Mouse (Mus musculus): ENCODE data around the gene Hist1h3e. TPM values are rescaled to one million over a fixed set of nuclear protein-coding genes. Genes with fewer than 3 reads are reported as not detected.
"Not testable (repeated sequence)": the region's sequence is repeated elsewhere in the genome, so short reads cannot be mapped to it uniquely, and the experiment has no call there.

The Hist1h3e gene
- total RNA-seq, 2 experiments from 2014 or later = 37.3 to 84.7 TPM

GRCm38 (mm10) chr13:23570261-23571021 lies 8.3 kb upstream of the Hist1h3e start:
- ATAC-seq (replicated peaks; ENCODE audit: low FRiP score, poor library complexity, severe bottlenecking) = not testable (repeated sequence)

GRCm38 (mm10) chr13:23564482-23564881 lies 2.3 kb upstream of the Hist1h3e start:
- ATAC-seq (replicated peaks; ENCODE audit: low FRiP score, poor library complexity, severe bottlenecking) = no peak

GRCm38 (mm10) chr13:23562699-23563462 lies 712 bp upstream of the Hist1h3e start:
- peak; percentile 51 for ATAC-seq (replicated peaks; ENCODE audit: low FRiP score, poor library complexity, severe bottlenecking)

- peak; percentile 55 for ATAC-seq (replicated peaks; ENCODE audit: low FRiP score, poor library complexity, severe bottlenecking)
Observed at GRCm38 (mm10) chr13:23561531-23561882, 662 bp downstream of the Hist1h3e start.

- ATAC-seq (replicated peaks; ENCODE audit: low FRiP score, poor library complexity, severe bottlenecking) = not testable (repeated sequence)
Observed at GRCm38 (mm10) chr13:23560699-23561098, 1.5 kb downstream of the Hist1h3e start.

- no peak for ATAC-seq (replicated peaks; ENCODE audit: low FRiP score, poor library complexity, severe bottlenecking)
Observed at GRCm38 (mm10) chr13:23556906-23557305, 5.3 kb downstream of the Hist1h3e start.

GRCm38 (mm10) chr13:23555839-23556416 lies 6.2 kb downstream of the Hist1h3e start:
- peak; percentile 56 for ATAC-seq (replicated peaks; ENCODE audit: low FRiP score, poor library complexity, severe bottlenecking)

GRCm38 (mm10) chr13:23554925-23555838 lies 7.0 kb downstream of the Hist1h3e start:
- peak; percentile 57 for ATAC-seq (replicated peaks; ENCODE audit: low FRiP score, poor library complexity, severe bottlenecking)

- ATAC-seq (replicated peaks; ENCODE audit: low FRiP score, poor library complexity, severe bottlenecking) = no peak
Observed at GRCm38 (mm10) chr13:23554393-23554792, 7.8 kb downstream of the Hist1h3e start.

GRCm38 (mm10) chr13:23552962-23553361 lies 9.2 kb downstream of the Hist1h3e start, which contains the start of gene Hist1h1d:
TSS of gene Hist1h1d (plus strand) at chr13:23553262.
- ATAC-seq (replicated peaks; ENCODE audit: low FRiP score, poor library complexity, severe bottlenecking) = no peak

GRCm38 (mm10) chr13:23551931-23552914 lies 9.9 kb downstream of the Hist1h3e start:
- ATAC-seq (replicated peaks; ENCODE audit: low FRiP score, poor library complexity, severe bottlenecking) = no peak

- ATAC-seq (replicated peaks; ENCODE audit: low FRiP score, poor library complexity, severe bottlenecking) = peak; percentile 51
Observed at GRCm38 (mm10) chr13:23551146-23551834, 10.9 kb downstream of the Hist1h3e start, which contains the start of gene Hist1h4f. TSS of gene Hist1h4f (minus strand) at chr13:23551648.

- peak; percentile 4; the same call in 1 of the 2 replicates for ATAC-seq (replicated peaks; ENCODE audit: low FRiP score, poor library complexity, severe bottlenecking)
Observed at GRCm38 (mm10) chr13:23550761-23551145, 11.4 kb downstream of the Hist1h3e start.

GRCm38 (mm10) chr13:23546694-23547093 lies 15.5 kb downstream of the Hist1h3e start:
- no peak for ATAC-seq (replicated peaks; ENCODE audit: low FRiP score, poor library complexity, severe bottlenecking)

GRCm38 (mm10) chr13:23544787-23545120 lies 17.4 kb downstream of the Hist1h3e start:
- ATAC-seq (replicated peaks; ENCODE audit: low FRiP score, poor library complexity, severe bottlenecking) = peak; percentile 38

- ATAC-seq (replicated peaks; ENCODE audit: low FRiP score, poor library complexity, severe bottlenecking) = peak; percentile 82
Observed at GRCm38 (mm10) chr13:23543965-23544786, 18.0 kb downstream of the Hist1h3e start, which contains the start of gene Hist1h3f. TSS of gene Hist1h3f (plus strand) at chr13:23544052.

Data from erythroblast, adult 5-6 weeks (primary cell).